Mouse (Mus musculus): Measurements from ENCODE around the gene Wwox. TPM values are rescaled to one million over a fixed set of nuclear protein-coding genes. Genes with fewer than 3 reads are reported as not detected.
A peak's percentile ranks its signal among the peaks of the same experiment; 100 is the strongest.

Wwox gene
- total RNA-seq, 2 experiments from 2014 or later = 10.5 to 11.3 TPM

DNA sequence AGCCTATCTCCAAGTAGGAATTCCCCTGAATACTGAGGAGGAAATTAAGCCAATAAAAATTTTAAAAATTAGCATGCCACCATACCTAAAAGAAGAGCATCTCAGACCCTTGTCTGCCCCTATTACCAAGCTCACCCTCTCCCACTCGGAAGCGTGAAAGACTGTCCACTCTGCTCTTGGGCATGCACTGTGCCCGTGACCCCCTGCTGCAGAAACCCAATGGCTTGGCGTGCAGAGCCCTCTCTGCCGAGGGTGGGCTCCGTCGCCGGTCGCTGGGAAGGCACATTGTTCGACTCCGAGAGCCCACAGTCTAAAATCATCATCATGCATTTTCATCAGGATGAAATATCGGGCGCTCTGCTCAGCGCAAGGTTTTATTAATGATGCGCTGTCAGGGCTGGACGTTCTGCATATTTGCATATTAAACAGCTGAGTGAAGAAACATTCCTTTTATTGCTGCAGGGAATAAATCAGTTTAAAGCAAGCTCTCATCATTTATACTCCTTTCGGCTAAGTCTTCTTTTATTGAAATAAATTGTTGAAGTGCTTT, 471.7 kb downstream of the Wwox start:
- DNase-seq = no peak

DNA sequence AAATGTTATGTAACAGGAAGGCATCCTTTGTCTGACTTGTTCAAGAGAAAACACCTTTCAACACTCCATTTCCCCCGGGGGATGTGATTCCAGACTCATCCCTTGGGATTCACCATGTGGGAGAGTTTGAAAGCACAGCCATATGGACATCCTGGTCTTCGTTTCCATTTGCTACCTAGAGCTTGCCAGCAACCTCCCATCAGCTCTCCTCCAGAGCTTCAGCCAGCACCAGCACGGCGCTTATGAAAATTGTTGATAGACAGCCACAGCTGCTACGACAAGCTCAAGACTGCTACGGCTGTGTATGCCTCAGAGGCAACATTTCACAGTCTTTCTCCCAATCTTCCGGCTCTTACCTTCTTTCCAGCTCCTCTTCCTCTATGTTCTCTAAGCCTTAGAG, 484.2 kb downstream of the Wwox start:
- DNase-seq = peak; percentile 7

DNA sequence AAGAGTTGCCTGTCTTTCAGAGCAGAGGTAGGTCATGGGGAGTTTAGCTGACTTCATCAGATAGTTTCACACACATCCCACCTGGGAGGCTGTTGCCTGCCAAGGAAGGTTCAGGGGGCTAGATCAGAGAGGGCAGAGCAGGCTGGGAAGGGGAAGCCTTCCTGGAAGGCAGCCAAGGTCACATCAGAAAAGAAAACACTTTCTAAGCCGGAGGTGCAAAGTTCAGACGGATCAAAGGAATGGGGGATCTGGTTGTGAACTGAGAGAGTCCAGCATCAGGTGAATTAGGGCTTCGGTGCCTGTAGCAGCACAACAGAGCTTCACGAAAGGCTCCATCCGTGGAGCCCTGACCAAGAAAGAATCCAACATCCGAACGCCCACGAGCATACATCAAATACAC, 488.0 kb downstream of the Wwox start:
- no peak for DNase-seq

DNA sequence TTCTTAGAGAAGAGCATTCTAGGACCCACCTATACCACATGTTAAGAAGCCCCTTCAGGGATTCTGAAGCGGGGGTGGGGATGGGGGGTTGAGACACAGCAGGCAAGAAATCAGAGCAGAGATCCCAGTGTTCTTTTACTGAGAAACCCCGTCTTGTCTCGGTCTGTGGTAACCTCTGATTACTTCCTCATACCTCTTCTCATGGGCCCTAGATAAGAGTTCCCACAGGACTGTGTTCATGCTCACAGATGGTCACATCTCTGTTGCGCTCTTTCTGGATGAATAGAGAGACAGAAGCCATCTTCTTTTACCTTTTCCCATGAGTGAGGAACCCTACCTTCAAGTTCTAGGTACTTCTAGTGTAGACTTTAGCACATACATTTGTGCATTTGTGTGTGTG, 488.5 kb downstream of the Wwox start:
- no peak for DNase-seq

GRCm38 (mm10) chr8:114929597-114929996, 490.1 kb downstream of the Wwox start:
- no peak for DNase-seq

GRCm38 (mm10) chr8:114932071-114932630, 492.7 kb downstream of the Wwox start:
- no peak for DNase-seq

- peak; percentile 14 for DNase-seq
These were observed 493.8 kb downstream of the Wwox start for GRCm38 (mm10) chr8:114933248-114933647.

DNA sequence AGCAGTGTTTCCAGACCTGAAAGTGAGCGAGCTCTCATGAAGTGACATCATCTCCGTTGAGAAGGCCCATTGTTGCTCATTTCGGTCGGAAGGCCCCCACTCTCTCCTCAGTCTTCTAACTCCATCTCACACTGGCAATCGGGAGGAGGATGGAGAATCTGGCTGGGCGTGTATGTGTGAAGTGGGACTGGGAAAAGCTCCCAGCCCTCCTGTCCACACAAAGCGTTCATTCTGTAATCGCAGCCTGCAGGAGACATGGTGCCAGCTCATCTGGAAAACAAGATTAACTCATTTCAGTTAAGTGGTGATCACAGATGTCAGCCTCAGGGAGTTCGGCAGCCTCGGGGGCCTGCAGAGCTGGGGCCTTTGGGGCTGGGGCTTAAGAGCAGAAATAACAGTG, 497.4 kb downstream of the Wwox start:
- DNase-seq = peak; percentile 16

DNA sequence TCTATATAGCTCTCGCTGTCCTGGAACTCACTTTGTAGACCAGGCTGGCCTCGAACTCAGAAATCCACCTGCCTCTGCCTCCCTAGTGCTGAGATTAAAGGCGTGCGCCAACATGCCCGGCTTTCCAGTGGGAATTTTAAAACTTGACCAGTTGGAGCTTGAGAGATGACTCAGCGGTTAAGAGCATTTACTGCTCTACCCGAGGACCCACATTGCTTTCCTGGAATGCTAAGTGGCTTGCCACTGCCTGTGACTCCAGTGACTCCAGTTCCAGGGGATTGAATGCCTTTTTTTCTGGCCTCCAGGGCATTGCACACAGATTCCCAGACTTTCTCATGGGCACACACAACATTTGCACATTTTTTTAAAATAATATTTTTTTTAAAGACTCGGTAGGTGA, 499.9 kb downstream of the Wwox start:
- DNase-seq = no peak

- no peak for DNase-seq
These were observed 501.6 kb downstream of the Wwox start for GRCm38 (mm10) chr8:114941096-114941495.

- DNase-seq = no peak
These were observed 502.2 kb downstream of the Wwox start for GRCm38 (mm10) chr8:114941644-114942043.

DNA sequence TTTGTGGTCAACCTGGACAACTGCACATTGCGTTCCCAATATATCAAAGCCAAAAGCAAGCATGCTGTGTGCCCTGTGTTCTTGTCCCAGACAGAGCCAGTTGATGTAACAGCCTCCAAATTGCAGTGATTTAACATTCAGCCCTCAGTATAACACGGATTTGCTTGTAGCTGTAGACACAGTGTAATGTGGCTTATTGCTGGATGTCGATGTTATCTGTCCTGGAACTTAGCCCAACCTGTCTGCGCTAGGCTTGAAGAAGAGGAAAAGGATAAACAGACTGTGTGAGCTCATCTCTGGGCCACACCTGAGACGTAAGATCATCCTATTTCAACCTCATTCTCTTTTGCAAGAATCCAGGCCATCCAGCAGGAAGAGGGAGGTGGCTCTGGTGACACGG, 508.5 kb downstream of the Wwox start:
- no peak for DNase-seq

DNA sequence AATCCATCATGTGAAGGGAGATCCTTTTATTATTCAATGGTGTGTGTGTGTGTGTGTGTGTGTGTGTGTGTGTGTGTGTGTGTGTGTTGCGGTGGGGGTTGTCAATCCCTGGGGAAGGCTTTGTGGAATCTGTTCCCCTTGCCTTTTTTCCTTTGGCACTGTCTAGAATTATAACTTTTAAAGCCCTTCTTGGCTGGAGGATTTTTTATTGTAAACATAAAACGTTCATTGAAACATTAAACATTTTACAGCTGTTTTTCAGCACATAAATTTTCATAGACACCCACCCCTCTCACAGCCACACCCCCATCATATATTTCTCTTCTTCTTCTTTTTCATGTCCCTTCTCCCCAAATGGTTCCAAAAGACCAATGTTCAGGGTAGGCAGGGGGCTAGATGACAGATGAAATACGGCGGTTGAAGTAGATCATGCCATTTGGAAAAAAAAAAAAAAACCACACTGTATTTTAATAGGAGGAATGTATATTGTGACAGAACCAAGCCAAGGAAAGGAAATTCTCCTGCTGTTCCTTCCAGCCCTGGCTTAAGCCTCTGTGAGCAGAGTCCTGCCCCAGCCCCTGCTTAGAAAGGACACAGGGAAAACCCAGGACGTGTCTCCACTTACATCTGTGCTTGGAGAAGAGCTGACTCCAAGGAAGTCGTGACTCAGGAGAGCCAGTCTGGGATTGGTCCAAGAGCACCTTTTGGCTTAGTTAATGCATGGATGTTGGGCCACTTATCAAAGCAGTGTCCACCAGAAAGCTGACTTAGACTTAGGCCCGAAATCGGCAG, 517.1 kb downstream of the Wwox start:
- DNase-seq = no peak

DNA sequence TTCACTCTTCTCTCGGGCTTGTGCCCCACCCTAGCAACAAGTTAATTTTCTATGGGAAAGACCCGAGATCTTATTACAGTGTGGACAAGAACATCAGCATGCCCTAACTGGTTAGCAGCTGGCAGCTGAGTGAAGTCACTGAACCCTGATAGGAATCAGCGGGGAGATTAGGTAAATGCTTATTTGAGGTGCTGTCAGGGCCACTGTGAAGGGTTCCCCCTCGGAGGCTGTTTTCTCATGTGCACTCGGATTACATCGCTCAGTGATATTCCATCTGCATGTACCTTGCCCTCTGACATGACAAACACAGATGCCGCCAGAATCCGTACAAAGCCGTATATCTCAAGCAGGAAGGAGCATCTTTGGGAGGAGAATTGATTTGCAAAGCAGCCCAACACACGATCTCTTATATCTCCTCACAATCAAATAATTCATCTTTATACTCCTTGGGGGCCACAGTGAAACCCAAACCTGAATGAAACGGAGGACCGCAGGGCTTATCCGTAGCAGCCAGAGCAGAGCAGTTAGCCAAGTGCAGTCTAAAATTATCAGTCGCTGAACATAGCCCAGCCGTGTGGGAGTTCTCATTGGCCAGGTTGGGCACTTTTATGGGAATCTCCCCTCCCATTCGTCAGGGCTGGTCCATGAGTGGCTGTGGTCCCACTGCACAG, 519.1 kb downstream of the Wwox start:
- no peak for DNase-seq

- DNase-seq = no peak
These were observed 520.0 kb downstream of the Wwox start for GRCm38 (mm10) chr8:114959406-114959805.

DNA sequence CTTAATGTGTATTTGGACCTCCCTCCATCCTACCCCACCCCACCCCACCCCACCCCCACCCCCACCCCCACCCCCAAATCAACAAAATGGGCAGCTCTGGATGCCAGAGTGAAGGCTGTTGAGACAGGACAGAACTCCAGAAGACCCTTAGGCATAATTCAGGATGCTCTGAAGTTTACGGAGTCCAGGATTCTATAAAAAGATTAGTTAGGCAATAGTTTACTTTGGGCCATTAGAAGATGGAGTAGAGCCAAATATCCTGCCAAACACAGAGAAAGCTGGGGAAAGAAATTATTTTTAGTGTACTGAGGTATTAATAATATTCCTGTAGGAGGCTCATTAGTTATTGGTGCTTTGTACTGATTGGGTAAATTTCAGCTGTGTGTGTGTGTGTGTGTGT, 523.0 kb downstream of the Wwox start:
- DNase-seq = no peak

DNA sequence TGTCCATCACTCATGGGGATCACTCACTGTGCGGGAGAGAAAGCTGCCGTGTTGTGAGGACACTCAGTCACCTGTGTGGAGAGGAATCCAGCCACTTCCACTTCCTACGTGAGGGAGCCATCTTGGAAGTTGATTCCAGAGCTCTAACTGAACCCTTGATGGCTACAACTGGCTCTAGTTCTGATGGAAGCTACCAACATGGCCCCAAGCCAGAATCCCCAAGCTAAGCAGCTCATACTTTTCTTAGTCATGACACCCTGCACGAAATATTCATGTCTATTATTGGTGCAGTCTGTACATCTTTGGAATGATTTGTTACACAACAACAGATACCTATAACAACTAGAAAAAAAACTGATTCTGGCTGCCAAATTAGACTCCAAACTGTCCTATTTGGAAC, 523.8 kb downstream of the Wwox start:
- DNase-seq = no peak

GRCm38 (mm10) chr8:114964206-114964605, 524.8 kb downstream of the Wwox start:
- DNase-seq = no peak

DNA sequence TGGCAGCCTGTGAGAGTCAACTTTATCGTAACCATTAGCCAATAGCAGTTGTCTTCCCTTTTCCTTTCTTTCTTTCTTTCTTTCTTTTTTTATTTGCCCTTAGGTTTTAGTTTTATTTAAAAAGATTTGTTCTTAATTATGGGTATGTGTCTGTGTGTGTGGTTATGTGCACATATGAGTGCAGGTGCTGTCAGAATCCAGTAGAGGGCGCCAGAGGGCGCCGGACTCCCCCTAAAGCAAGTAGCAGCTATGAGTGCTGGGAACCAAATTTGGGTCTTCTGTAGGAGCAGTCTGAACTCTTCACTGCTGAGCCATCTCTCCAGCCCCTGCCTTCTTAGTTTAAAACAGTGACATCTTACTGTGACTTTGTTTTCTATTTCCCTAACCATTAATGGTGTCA, 529.4 kb downstream of the Wwox start:
- no peak for DNase-seq

GRCm38 (mm10) chr8:114971378-114971777, 531.9 kb downstream of the Wwox start:
- peak; percentile 86 for DNase-seq

DNA sequence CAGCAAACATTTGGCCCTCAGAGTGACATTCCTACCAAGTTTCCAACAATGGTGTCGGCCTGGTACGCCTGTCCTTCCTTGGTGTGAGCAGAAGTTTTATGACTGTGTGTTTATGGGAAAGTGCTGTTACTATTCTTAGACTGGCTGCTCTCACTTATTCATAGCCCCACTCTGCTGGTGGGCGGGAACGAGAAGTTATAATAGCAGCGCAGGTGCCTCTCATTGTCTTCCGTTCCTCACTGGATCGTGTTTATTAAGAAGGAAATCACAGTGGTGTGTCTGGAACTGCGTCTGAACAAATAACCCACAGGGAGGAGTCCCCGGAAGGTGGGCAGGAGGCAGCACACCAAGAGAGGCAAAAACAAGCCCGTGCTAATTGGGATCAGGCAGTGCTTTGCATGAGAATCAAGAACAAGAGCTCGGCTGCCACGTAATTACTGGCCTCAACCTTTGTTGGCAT, 533.6 kb downstream of the Wwox start:
- peak; percentile 23 for DNase-seq

DNA sequence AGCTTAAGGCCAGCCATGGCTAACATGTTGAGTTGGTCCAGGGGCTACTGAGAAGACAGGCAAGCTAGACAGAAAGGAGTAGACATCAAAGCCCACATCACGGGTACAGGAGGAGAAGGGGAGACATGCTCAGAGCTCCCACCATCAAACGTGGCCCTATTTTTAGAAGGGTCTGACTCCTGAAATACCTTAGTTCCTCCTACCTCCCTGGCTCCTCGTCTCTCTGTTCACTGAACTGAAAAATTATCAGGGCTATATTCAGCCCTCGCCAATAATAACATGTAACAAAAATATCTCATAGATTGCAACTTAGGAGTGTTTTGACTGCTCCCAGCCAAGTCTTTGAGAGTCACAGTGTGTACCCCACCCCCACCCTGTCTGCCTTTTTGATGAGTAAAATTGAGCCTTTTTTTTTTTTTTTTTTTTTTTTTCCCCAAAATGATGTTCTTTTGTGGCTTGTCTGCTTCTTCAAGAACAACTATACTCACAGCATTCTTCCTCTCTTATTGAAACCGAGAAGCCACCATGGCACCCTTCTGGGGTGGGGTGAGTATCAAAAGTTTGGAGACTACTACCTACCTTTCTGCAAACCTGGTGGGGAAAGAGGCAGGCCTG, 535.0 kb downstream of the Wwox start:
- DNase-seq = no peak

DNA sequence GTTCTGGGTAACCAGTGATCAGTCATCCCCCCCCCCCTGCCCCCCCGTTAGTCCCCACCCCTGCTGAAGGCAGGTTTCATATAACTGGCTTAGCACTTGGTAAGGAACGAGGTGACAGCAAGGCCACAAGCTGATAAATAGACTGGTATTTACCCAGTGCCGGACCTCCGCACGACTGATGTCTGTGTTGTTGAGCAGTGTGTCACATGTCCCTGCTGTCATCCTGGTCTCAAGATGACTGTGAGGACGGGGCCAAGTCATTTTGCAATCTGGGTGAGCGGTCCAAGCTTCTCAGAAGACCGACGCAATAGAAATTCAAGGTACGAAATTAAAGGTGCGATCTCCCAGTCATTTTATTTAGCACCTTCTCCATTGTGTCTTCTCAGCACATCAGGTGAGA, 538.3 kb downstream of the Wwox start:
- no peak for DNase-seq
